Mouse (Mus musculus): ENCODE measurements around the gene Car3. TPM values are rescaled to one million over a fixed set of nuclear protein-coding genes. Genes with fewer than 3 reads are reported as not detected.

Car3 gene
- polyA plus RNA-seq, 1 experiment from 2014 or later, result 4.6 TPM

- WGBS, result 69% methylated on average over 3 of the region's 3 CpGs
- H3K4me1 ChIP-seq, result no peaks in the 10 kb centered on the region
- H3K27ac ChIP-seq, result no peak overlapping the region
- no peak for ATAC-seq (ENCODE audit: insufficient number of reproducible peaks, insufficient read depth, low FRiP score, low TSS enrichment)
- H3K4me3 ChIP-seq, result no peak overlapping the region
- no peaks in the 10 kb centered on the region for H3K9me3 ChIP-seq
- H3K4me2 ChIP-seq (replicated peaks), result no peak overlapping the region
- H3K36me3 ChIP-seq, result no peaks in the 10 kb centered on the region
- no peak overlapping the region for H3K9ac ChIP-seq
- H3K27me3 ChIP-seq, result no peaks in the 10 kb centered on the region
Measured at GRCm38 (mm10) chr3:14857874-14858273, 5.4 kb upstream of the Car3 start.

GRCm38 (mm10) chr3:14860291-14860690, 3.0 kb upstream of the Car3 start:
- Histone ChIP-seq H3K9ac (no peak overlapping the region), H3K27ac (no peak overlapping the region), H3K4me2 (replicated peaks) (no peak overlapping the region), H3K27me3 (no peaks in the 10 kb centered on the region), H3K4me3 (no peak overlapping the region), H3K4me1 (peaks cover 3% of the 10 kb centered on the region; the same call in 1 of the 2 replicates), H3K36me3 (no peaks in the 10 kb centered on the region), H3K9me3 (no peaks in the 10 kb centered on the region)
- 75% methylated on average over 3 of the region's 3 CpGs for WGBS
- ATAC-seq (ENCODE audit: insufficient number of reproducible peaks, insufficient read depth, low FRiP score, low TSS enrichment), result no peak

DNA sequence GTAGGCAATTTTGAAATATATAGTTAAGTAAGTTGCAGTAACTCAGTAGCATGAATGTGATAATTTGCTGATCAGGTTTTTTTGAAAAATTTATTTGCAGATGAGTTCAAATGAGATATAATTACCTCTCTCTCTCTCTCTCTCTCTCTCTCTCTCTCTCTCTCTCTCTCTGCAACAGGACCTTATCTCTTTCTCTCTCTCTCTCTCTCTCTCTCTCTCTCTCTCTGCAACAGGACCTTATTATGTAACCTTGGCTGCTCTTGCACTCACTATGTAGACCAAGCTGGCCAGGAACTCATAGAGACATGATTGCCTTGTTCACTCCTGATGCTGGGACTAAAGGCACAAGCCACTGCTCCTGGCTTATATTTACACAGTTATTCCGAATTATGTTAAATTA, 2.1 kb upstream of the Car3 start:
- Histone ChIP-seq H3K27me3 (no peaks in the 10 kb centered on the region), H3K4me2 (replicated peaks) (no peak overlapping the region), H3K36me3 (no peaks in the 10 kb centered on the region), H3K27ac (no peak overlapping the region), H3K9ac (no peak overlapping the region), H3K4me1 (peaks cover 3% of the 10 kb centered on the region; the same call in 1 of the 2 replicates), H3K9me3 (no peaks in the 10 kb centered on the region), H3K4me3 (no peak overlapping the region)
- 77% methylated on average over 1 of the region's 1 CpGs for WGBS
- ATAC-seq (ENCODE audit: insufficient number of reproducible peaks, insufficient read depth, low FRiP score, low TSS enrichment), result no peak

- H3K4me2 ChIP-seq (replicated peaks), result peak overlapping the region; percentile 78; the same call in 1 of the 2 replicates
- no peaks in the 10 kb centered on the region for H3K36me3 ChIP-seq
- H3K4me3 ChIP-seq, result no peak overlapping the region
- H3K4me1 ChIP-seq, result peaks cover 3% of the 10 kb centered on the region; the same call in 1 of the 2 replicates
- no peak overlapping the region for H3K27ac ChIP-seq
- no peak for ATAC-seq (ENCODE audit: insufficient number of reproducible peaks, insufficient read depth, low FRiP score, low TSS enrichment)
- no peak overlapping the region for H3K9ac ChIP-seq
- 33% methylated on average over 4 of the region's 4 CpGs for WGBS
- no peaks in the 10 kb centered on the region for H3K9me3 ChIP-seq
- H3K27me3 ChIP-seq, result no peaks in the 10 kb centered on the region
Measured at GRCm38 (mm10) chr3:14861787-14862186, 1.5 kb upstream of the Car3 start.

DNA sequence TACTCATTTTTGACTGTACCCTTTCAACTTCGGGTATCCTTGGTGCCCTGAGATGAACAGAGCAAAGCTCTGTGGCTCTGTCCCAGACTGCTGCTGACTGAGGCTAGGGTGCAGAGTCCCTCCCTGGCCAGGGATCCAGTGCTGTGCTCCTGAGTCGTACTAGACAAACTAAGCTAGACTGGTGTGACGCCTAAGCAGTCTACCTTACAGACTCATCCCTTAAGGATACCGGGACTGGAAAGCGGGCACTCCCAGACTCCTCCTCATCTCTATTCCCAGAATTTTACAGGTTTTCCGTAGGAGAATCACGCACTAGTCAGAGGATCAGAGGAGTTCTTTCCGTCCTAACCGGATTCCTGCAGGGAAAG, 674 bp upstream of the Car3 start:
- peaks cover 3% of the 10 kb centered on the region; the same call in 1 of the 2 replicates for H3K4me1 ChIP-seq
- peak; percentile 58; the same call in 1 of the 2 replicates for ATAC-seq (ENCODE audit: insufficient number of reproducible peaks, insufficient read depth, low FRiP score, low TSS enrichment)
- no peak overlapping the region for H3K27ac ChIP-seq
- no peaks in the 10 kb centered on the region for H3K27me3 ChIP-seq
- H3K9me3 ChIP-seq, result no peaks in the 10 kb centered on the region
- peak overlapping the region; percentile 45 for H3K9ac ChIP-seq
- under 1% methylated on average over 9 of the region's 9 CpGs for WGBS
- peak overlapping the region; percentile 38 for H3K4me3 ChIP-seq
- no peaks in the 10 kb centered on the region for H3K36me3 ChIP-seq
- H3K4me2 ChIP-seq (replicated peaks), result peak overlapping the region; percentile 78

DNA sequence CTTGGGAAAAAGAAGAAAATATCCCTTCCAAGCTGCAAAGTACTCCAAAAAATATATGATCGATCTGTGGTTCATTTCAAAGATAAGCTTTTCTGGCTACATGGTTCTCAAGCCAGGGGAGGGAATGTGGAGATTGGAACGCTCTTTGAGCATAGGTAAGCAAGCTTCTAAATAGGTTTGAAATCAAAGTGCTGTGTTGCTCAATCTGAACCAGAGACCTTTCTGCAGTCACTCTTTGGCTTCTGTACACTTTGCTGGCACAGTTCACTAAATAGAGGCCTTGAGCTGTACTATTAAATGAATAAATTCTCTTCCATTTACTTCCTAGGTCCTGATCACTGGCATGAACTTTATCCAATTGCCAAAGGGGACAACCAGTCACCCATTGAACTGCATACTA, 610 bp downstream of the Car3 start:
- no peak for ATAC-seq (ENCODE audit: insufficient number of reproducible peaks, insufficient read depth, low FRiP score, low TSS enrichment)
- H3K9me3 ChIP-seq, result no peaks in the 10 kb centered on the region
- H3K4me1 ChIP-seq, result peaks cover 3% of the 10 kb centered on the region; the same call in 1 of the 2 replicates
- H3K4me2 ChIP-seq (replicated peaks), result no peak overlapping the region
- WGBS, result 91% methylated on average over 2 of the region's 2 CpGs
- no peaks in the 10 kb centered on the region for H3K36me3 ChIP-seq
- no peak overlapping the region for H3K4me3 ChIP-seq
- H3K27me3 ChIP-seq, result no peaks in the 10 kb centered on the region
- H3K9ac ChIP-seq, result no peak overlapping the region
- H3K27ac ChIP-seq, result no peak overlapping the region

GRCm38 (mm10) chr3:14865941-14866340, 2.6 kb downstream of the Car3 start:
- no peak for ATAC-seq (ENCODE audit: insufficient number of reproducible peaks, insufficient read depth, low FRiP score, low TSS enrichment)
- Histone ChIP-seq H3K27me3 (no peaks in the 10 kb centered on the region), H3K9me3 (no peaks in the 10 kb centered on the region), H3K36me3 (no peaks in the 10 kb centered on the region), H3K4me3 (no peak overlapping the region), H3K4me1 (peaks cover 3% of the 10 kb centered on the region; the same call in 1 of the 2 replicates), H3K27ac (no peak overlapping the region), H3K9ac (no peak overlapping the region), H3K4me2 (replicated peaks) (no peak overlapping the region)
- WGBS, result 61% methylated on average over 2 of the region's 2 CpGs

DNA sequence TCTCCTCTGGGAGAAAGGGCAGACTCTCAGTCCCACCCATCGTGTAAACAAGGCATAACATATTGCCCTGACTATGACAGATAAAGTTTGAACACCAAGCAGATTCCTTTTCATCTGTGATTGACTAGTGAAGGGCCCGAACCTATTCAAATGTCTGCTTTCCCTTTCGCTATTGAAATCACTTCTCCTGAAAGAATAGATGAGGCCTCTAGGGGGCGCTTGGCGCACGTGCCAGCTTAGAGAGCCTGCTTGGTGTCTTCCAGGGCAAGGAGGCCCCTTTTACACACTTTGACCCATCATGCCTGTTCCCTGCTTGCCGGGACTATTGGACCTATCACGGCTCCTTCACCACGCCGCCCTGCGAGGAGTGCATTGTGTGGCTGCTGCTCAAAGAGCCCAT, 6.5 kb downstream of the Car3 start:
- Histone ChIP-seq H3K4me3 (no peak overlapping the region), H3K36me3 (no peaks in the 10 kb centered on the region), H3K4me1 (no peaks in the 10 kb centered on the region), H3K9me3 (no peaks in the 10 kb centered on the region), H3K9ac (no peak overlapping the region), H3K27ac (no peak overlapping the region), H3K27me3 (no peaks in the 10 kb centered on the region), H3K4me2 (replicated peaks) (0 out of 2 replicates have a peak overlapping the region, but pooled peaks have one; percentile 2)
- ATAC-seq (ENCODE audit: insufficient number of reproducible peaks, insufficient read depth, low FRiP score, low TSS enrichment), result 0 out of 2 replicates have a peak, but pooled peaks have one; percentile 50
- 22% methylated on average over 11 of the region's 11 CpGs for WGBS

DNA sequence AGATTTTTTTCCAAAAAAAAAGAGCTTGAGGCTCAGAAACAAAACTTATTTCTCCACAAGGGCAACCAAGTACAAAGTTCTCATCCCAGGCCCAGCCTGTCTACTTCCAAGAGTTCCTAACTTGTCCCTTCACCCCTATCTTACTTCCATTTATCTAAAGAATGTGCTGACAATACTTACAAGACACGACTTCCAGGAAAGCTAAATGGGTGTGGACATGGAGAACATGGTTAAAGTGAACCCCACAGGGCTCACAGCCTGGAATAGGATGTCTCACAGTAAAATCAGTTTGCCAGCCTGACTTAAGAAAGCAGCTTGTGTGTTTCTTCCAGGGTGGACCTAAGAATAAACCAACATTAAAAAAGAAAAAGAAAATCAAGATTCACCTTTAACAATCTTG, 7.2 kb downstream of the Car3 start:
- no peak overlapping the region for H3K4me3 ChIP-seq
- ATAC-seq (ENCODE audit: insufficient number of reproducible peaks, insufficient read depth, low FRiP score, low TSS enrichment), result no peak
- H3K27me3 ChIP-seq, result no peaks in the 10 kb centered on the region
- no peaks in the 10 kb centered on the region for H3K36me3 ChIP-seq
- H3K4me1 ChIP-seq, result no peaks in the 10 kb centered on the region
- WGBS, result 67% methylated on average over 1 of the region's 1 CpGs
- no peak overlapping the region for H3K4me2 ChIP-seq (replicated peaks)
- H3K27ac ChIP-seq, result no peak overlapping the region
- H3K9me3 ChIP-seq, result no peaks in the 10 kb centered on the region
- H3K9ac ChIP-seq, result no peak overlapping the region

GRCm38 (mm10) chr3:14871386-14871785, 8.1 kb downstream of the Car3 start:
- Histone ChIP-seq H3K4me2 (replicated peaks) (no peak overlapping the region), H3K9me3 (no peaks in the 10 kb centered on the region), H3K27me3 (no peaks in the 10 kb centered on the region), H3K27ac (no peak overlapping the region), H3K4me3 (no peak overlapping the region), H3K4me1 (no peaks in the 10 kb centered on the region), H3K36me3 (no peaks in the 10 kb centered on the region), H3K9ac (no peak overlapping the region)
- ATAC-seq (ENCODE audit: insufficient number of reproducible peaks, insufficient read depth, low FRiP score, low TSS enrichment), result no peak
- WGBS, result 49% methylated on average over 7 of the region's 7 CpGs

- no peaks in the 10 kb centered on the region for H3K27me3 ChIP-seq
- no peaks in the 10 kb centered on the region for H3K9me3 ChIP-seq
- no peak overlapping the region for H3K9ac ChIP-seq
- no peak overlapping the region for H3K27ac ChIP-seq
- WGBS, result 41% methylated on average over 8 of the region's 8 CpGs
- no peak overlapping the region for H3K4me2 ChIP-seq (replicated peaks)
- no peaks in the 10 kb centered on the region for H3K36me3 ChIP-seq
- H3K4me1 ChIP-seq, result no peaks in the 10 kb centered on the region
- H3K4me3 ChIP-seq, result no peak overlapping the region
- ATAC-seq (ENCODE audit: insufficient number of reproducible peaks, insufficient read depth, low FRiP score, low TSS enrichment), result no peak
Measured at GRCm38 (mm10) chr3:14874402-14875040, 11.2 kb downstream of the Car3 start.

DNA sequence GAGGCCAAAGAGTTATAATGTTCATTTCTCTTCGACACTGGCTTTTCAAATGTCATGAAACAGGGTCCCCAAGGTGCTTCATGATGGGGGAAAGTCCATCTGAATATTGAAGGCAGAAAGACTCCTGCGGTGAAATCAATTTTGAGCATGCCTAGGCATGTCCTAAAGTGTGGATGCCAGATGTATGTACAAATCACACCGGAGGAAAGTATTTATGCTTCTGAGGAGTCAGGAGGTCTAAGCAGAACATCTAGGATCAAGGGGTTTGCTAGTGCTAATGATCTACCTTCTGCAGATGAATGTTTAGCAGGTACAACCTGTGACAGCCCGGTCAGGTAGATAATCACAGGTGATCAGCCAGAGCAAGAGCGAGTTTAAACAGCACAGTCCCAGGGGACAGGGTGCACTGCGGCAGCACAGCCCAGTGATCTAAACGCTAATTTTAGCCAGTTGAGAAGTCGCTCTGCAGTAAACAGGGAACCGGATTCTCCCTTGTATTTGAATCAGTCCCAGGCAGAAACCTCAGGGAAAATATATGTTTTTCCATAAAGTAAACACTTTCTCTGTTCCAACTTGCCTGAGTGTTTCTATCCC, 13.1 kb downstream of the Car3 start:
- H3K9ac ChIP-seq, result no peak overlapping the region

More for the DNA sequence above, 13.1 kb downstream of the Car3 start:
- H3K27ac ChIP-seq, result no peak overlapping the region
- H3K9me3 ChIP-seq, result no peaks in the 10 kb centered on the region
- H3K4me2 ChIP-seq (replicated peaks), result no peak overlapping the region
- H3K4me3 ChIP-seq, result no peak overlapping the region
- 54% methylated on average over 9 of the region's 9 CpGs for WGBS
- no peaks in the 10 kb centered on the region for H3K4me1 ChIP-seq
- no peak for ATAC-seq (ENCODE audit: insufficient number of reproducible peaks, insufficient read depth, low FRiP score, low TSS enrichment)
- H3K36me3 ChIP-seq, result no peaks in the 10 kb centered on the region
- no peaks in the 10 kb centered on the region for H3K27me3 ChIP-seq

Measured in embryonic facial prominence, embryonic 12.5 days (tissue).